Mouse (Mus musculus) MEL (cell line): ENCODE results near the gene Thbs4.

Source experiments
- CTCF ChIP-seq, 3 experiments: IDR thresholded peaks in 2 of 3; conservative IDR thresholded peaks in 1 of 3; 2 replicates each; pipeline ENCODE4 v1.5.1; 2011 to 2012; ENCODE audit warnings: low read length in 3 of 3, low read depth in 2 of 3, mild to moderate bottlenecking in 2 of 3, improper control_type of control experiment in 1 of 3, inconsistent platforms in 1 of 3, mixed read lengths in 1 of 3, moderate library complexity in 1 of 3; ENCODE audit not compliant: control insufficient read depth in 1 of 3, insufficient read depth in 1 of 3, poor library complexity in 1 of 3, severe bottlenecking in 1 of 3
- ELF1 ChIP-seq: IDR thresholded peaks from 2 replicates; pipeline ENCODE4 v1.6.1; 2014; ENCODE audit warnings: low read depth, mild to moderate bottlenecking, inconsistent platforms, low read length, improper control_type of control experiment, moderate library complexity
- GATA1 ChIP-seq: IDR thresholded peaks from 2 replicates; pipeline ENCODE4 v1.6.1; 2011; ENCODE audit warnings: low read depth, low read length, improper control_type of control experiment
- JUND ChIP-seq: IDR thresholded peaks from 2 replicates; pipeline ENCODE4 v1.6.1; 2011; ENCODE audit warnings: low read depth, mild to moderate bottlenecking, improper control_type of control experiment, low read length
- RCOR1 ChIP-seq: IDR thresholded peaks from 2 replicates; pipeline ENCODE4 v1.6.1; 2012; ENCODE audit warnings: low read depth, mild to moderate bottlenecking, inconsistent platforms, low read length, improper control_type of control experiment

- TF ChIP-seq ELF1 (no peak), CTCF (IDR thresholded peaks at IDR 0.05 in 2 of 3, conservative IDR thresholded peaks at IDR 0.05 in 1 of 3; ENCODE audit: control insufficient read depth in 1 of 3, insufficient read depth in 1 of 3, low read depth in 2 of 3, low read length in 3 of 3, poor library complexity in 1 of 3, severe bottlenecking in 1 of 3) (no peak), GATA1 (no peak), RCOR1 (no peak), JUND (no peak)
Measured at GRCm38 (mm10) chr13:92780076-92780475, 14.5 kb downstream of the Thbs4 start.
